Mouse (Mus musculus) MEL (cell line): ENCODE results near the gene Pomgnt1. TPM values are rescaled to one million over a fixed set of nuclear protein-coding genes. Genes with fewer than 3 reads are reported as not detected.

ENCODE experiments used
- DNase-seq: peaks from one replicate; pipeline ENCODE4 v3.0.0; 2011; ENCODE audit warnings: low read depth, low spot score
- H3K27ac ChIP-seq: 2 replicates; pipeline ENCODE4 v1.5.1; 2012; ENCODE audit warnings: low read depth, mild to moderate bottlenecking, control low read depth, low read length, moderate library complexity; ENCODE audit not compliant: control insufficient read depth
- H3K27me3 ChIP-seq, 2 experiments: fragments of 150-350 bp in 1 of 2; sonication (generic) in 1 of 2; 2 replicates each; pipeline ENCODE4 v1.6.1; 2012; ENCODE audit warnings: low read length in 2 of 2, mild to moderate bottlenecking in 2 of 2, improper control_type of control experiment in 1 of 2, moderate library complexity in 1 of 2; ENCODE audit not compliant: insufficient read depth in 2 of 2, control insufficient read depth in 1 of 2
- H3K36me3 ChIP-seq, 2 experiments: 2 replicates each; pipeline ENCODE4 v1.6.1; 2012 to 2014; ENCODE audit warnings: low read length in 2 of 2, improper control_type of control experiment in 1 of 2, inconsistent platforms in 1 of 2, mild to moderate bottlenecking in 1 of 2; ENCODE audit not compliant: insufficient read depth in 2 of 2, control insufficient read depth in 1 of 2
- H3K4me1 ChIP-seq, 2 experiments: fragments of 150-350 bp in 1 of 2; sonication (generic) in 1 of 2; 2 replicates each; pipeline ENCODE4 v1.6.1; 2012; ENCODE audit warnings: low read length in 2 of 2, improper control_type of control experiment in 1 of 2, mild to moderate bottlenecking in 1 of 2; ENCODE audit not compliant: insufficient read depth in 2 of 2, control insufficient read depth in 1 of 2
- H3K4me3 ChIP-seq, 2 experiments: fragments of 150-350 bp in 1 of 2; sonication (generic) in 1 of 2; 2 replicates each; pipeline ENCODE4 v1.5.1; 2012; ENCODE audit warnings: low read depth in 2 of 2, low read length in 2 of 2, mild to moderate bottlenecking in 2 of 2, moderate library complexity in 2 of 2, control low read depth in 1 of 2, improper control_type of control experiment in 1 of 2; ENCODE audit not compliant: control insufficient read depth in 1 of 2, insufficient read depth in 1 of 2
- H3K79me2 ChIP-seq: 2 replicates; pipeline ENCODE4 v1.6.1; 2012; ENCODE audit warnings: mild to moderate bottlenecking, low read length, moderate library complexity; ENCODE audit not compliant: control insufficient read depth, poor library complexity, insufficient read depth
- H3K9ac ChIP-seq: 2 replicates; pipeline ENCODE4 v1.6.1; 2012; ENCODE audit warnings: low read depth, mild to moderate bottlenecking, control low read depth, low read length, moderate library complexity; ENCODE audit not compliant: control insufficient read depth, poor library complexity, severe bottlenecking
- H3K9me3 ChIP-seq: fragments of 150-350 bp; sonication (generic); replicated peaks from 2 replicates; pipeline ENCODE4 v1.6.1; 2012; ENCODE audit warnings: mild to moderate bottlenecking, low read length, improper control_type of control experiment, moderate library complexity; ENCODE audit not compliant: insufficient read depth
- CTCF ChIP-seq, 3 experiments: IDR thresholded peaks in 2 of 3; conservative IDR thresholded peaks in 1 of 3; 2 replicates each; pipeline ENCODE4 v1.5.1; 2011 to 2012; ENCODE audit warnings: low read length in 3 of 3, low read depth in 2 of 3, mild to moderate bottlenecking in 2 of 3, improper control_type of control experiment in 1 of 3, inconsistent platforms in 1 of 3, mixed read lengths in 1 of 3, moderate library complexity in 1 of 3; ENCODE audit not compliant: control insufficient read depth in 1 of 3, insufficient read depth in 1 of 3, poor library complexity in 1 of 3, severe bottlenecking in 1 of 3
- E2F4 ChIP-seq: IDR thresholded peaks from 2 replicates; pipeline ENCODE4 v1.6.1; 2011; ENCODE audit warnings: low read depth, low read length, improper control_type of control experiment, borderline replicate concordance
- ELF1 ChIP-seq: IDR thresholded peaks from 2 replicates; pipeline ENCODE4 v1.6.1; 2014; ENCODE audit warnings: low read depth, mild to moderate bottlenecking, inconsistent platforms, low read length, improper control_type of control experiment, moderate library complexity
- EP300 ChIP-seq, 2 experiments: IDR thresholded peaks; 2 replicates each; pipeline ENCODE4 v1.6.1; 2011; ENCODE audit warnings: improper control_type of control experiment in 2 of 2, low read length in 2 of 2, low read depth in 1 of 2, mild to moderate bottlenecking in 1 of 2
- ETS1 ChIP-seq: IDR thresholded peaks from 2 replicates; pipeline ENCODE4 v1.6.1; 2012; ENCODE audit warnings: low read depth, mild to moderate bottlenecking, inconsistent platforms, low read length, improper control_type of control experiment, moderate library complexity
- GABPA ChIP-seq: IDR thresholded peaks from 2 replicates; pipeline ENCODE4 v1.6.1; 2012; ENCODE audit warnings: low read depth, mild to moderate bottlenecking, inconsistent platforms, low read length, improper control_type of control experiment, moderate library complexity
- GATA1 ChIP-seq: IDR thresholded peaks from 2 replicates; pipeline ENCODE4 v1.6.1; 2011; ENCODE audit warnings: low read depth, low read length, improper control_type of control experiment
- KAT2A ChIP-seq: conservative IDR thresholded peaks from 2 replicates; pipeline ENCODE4 v1.6.1; 2012; ENCODE audit warnings: low read depth, low read length, improper control_type of control experiment, inconsistent platforms
- MAFK ChIP-seq: IDR thresholded peaks from 2 replicates; pipeline ENCODE4 v1.6.1; 2011; ENCODE audit warnings: low read depth, mild to moderate bottlenecking, low read length, improper control_type of control experiment, borderline replicate concordance
- MAX ChIP-seq: IDR thresholded peaks from 2 replicates; pipeline ENCODE4 v1.6.1; 2011; ENCODE audit warnings: low read length, improper control_type of control experiment
- MEF2A ChIP-seq: IDR thresholded peaks from 2 replicates; pipeline ENCODE4 v1.6.1; 2014; ENCODE audit warnings: low read depth, mild to moderate bottlenecking, inconsistent platforms, low read length, improper control_type of control experiment; ENCODE audit not compliant: poor library complexity, insufficient replicate concordance, severe bottlenecking; ENCODE audit errors: extremely low read depth
- NELFE ChIP-seq: IDR thresholded peaks from 2 replicates; pipeline ENCODE4 v1.6.1; 2011; ENCODE audit warnings: low read depth, low read length, improper control_type of control experiment
- NRF1 ChIP-seq: IDR thresholded peaks from 2 replicates; pipeline ENCODE4 v1.6.1; 2014; ENCODE audit warnings: low read depth, mild to moderate bottlenecking, inconsistent platforms, low read length, improper control_type of control experiment, moderate library complexity; ENCODE audit not compliant: poor library complexity, insufficient read depth, severe bottlenecking
- POLR2A ChIP-seq, 2 experiments: IDR thresholded peaks; 2 replicates each; pipeline ENCODE4 v1.6.1; 2011 to 2012; ENCODE audit warnings: low read length in 2 of 2, mild to moderate bottlenecking in 2 of 2, control low read depth in 1 of 2, improper control_type of control experiment in 1 of 2, low read depth in 1 of 2, moderate library complexity in 1 of 2; ENCODE audit not compliant: control insufficient read depth in 1 of 2, insufficient read depth in 1 of 2, poor library complexity in 1 of 2
- SIN3A ChIP-seq: IDR thresholded peaks from 2 replicates; pipeline ENCODE4 v1.6.1; 2012; ENCODE audit warnings: low read length, improper control_type of control experiment, inconsistent platforms
- SMC3 ChIP-seq: IDR thresholded peaks from 2 replicates; pipeline ENCODE4 v1.6.1; 2011; ENCODE audit warnings: low read depth, low read length, improper control_type of control experiment
- TAL1 ChIP-seq: IDR thresholded peaks from 2 replicates; pipeline ENCODE4 v1.6.1; 2012; ENCODE audit warnings: mild to moderate bottlenecking, inconsistent platforms, low read length, moderate library complexity, mixed read lengths
- TCF12 ChIP-seq: IDR thresholded peaks from 2 replicates; pipeline ENCODE4 v1.6.1; 2014; ENCODE audit warnings: low read depth, mild to moderate bottlenecking, inconsistent platforms, low read length, improper control_type of control experiment, moderate library complexity
- UBTF ChIP-seq: IDR thresholded peaks from 2 replicates; pipeline ENCODE4 v1.6.1; 2012; ENCODE audit warnings: low read depth, mild to moderate bottlenecking, inconsistent platforms, low read length, improper control_type of control experiment, moderate library complexity, borderline replicate concordance; ENCODE audit not compliant: insufficient read depth
- USF2 ChIP-seq, 2 experiments: IDR thresholded peaks; 2 replicates each; pipeline ENCODE4 v1.6.1; 2011 to 2012; ENCODE audit warnings: improper control_type of control experiment in 2 of 2, low read length in 2 of 2, borderline replicate concordance in 1 of 2, inconsistent platforms in 1 of 2, low read depth in 1 of 2, mild to moderate bottlenecking in 1 of 2; ENCODE audit not compliant: insufficient read depth in 1 of 2
- ZC3H11A ChIP-seq: IDR thresholded peaks from 2 replicates; pipeline ENCODE4 v1.6.1; 2012; ENCODE audit warnings: low read depth, mild to moderate bottlenecking, inconsistent platforms, low read length, improper control_type of control experiment
- ZNF384 ChIP-seq: IDR thresholded peaks from 2 replicates; pipeline ENCODE4 v1.6.1; 2012; ENCODE audit warnings: low read depth, mild to moderate bottlenecking, inconsistent platforms, low read length, improper control_type of control experiment
- polyA plus RNA-seq, 2 experiments: library from polyadenylated mRNA; stranded (reverse) in 1 of 2; unstranded in 1 of 2; fragments of >175 nt in 1 of 2; fragments of >200 nt in 1 of 2; gene quantifications; 2 replicates each; pipeline versions ENCODE4 v1.2.1 to v1.2.4; 2012; ENCODE audit warnings: low replicate concordance in 2 of 2, low read depth in 1 of 2; ENCODE audit not compliant: insufficient read length in 2 of 2, insufficient read depth in 1 of 2, missing spikeins in 1 of 2
- total RNA-seq: library from RNA; depleted of rRNA; stranded (reverse); fragments of 300-350 nt; gene quantifications from 2 replicates; pipeline ENCODE4 v1.2.3, GENCODE M21; 2012

Gene Pomgnt1
- total and polyA plus RNA-seq, 3 experiments = 33.6 to 35.3 TPM; not detected in 1

- TF ChIP-seq NELFE (no peak), KAT2A (no peak), CTCF (IDR thresholded peaks at IDR 0.05 in 2 of 3, conservative IDR thresholded peaks at IDR 0.05 in 1 of 3; ENCODE audit: control insufficient read depth in 1 of 3, insufficient read depth in 1 of 3, low read depth in 2 of 3, low read length in 3 of 3, poor library complexity in 1 of 3, severe bottlenecking in 1 of 3) (peak; percentile 64 to 88 (median 76)), TCF12 (no peak), MEF2A (no peak), GATA1 (no peak), EP300 (IDR thresholded peaks at IDR 0.05; ENCODE audit: low read depth in 1 of 2, low read length in 2 of 2) (no peak), NRF1 (no peak), ZC3H11A (peak; percentile 80), UBTF (no peak), SMC3 (peak; percentile 82)
Observed at GRCm38 (mm10) chr4:116168617-116169352, 45.1 kb downstream of the Pomgnt1 start (continued).

DNA sequence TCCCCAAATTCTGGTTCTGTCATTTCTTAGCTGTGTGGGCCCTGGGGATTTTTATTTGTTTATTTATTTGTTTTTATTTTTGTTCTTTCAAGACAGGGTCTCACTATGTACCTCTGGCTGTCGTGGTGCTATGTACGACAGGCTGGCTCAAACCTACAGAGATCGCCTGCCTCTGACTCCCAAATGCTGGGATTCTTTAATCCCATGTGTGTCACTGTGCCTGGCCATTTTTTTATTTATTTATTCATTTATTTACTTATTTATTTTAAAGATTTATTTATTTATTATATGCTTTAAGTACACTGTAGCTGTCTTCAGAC lies 45.7 kb downstream of the Pomgnt1 start:
- H3K36me3 ChIP-seq = peaks cover 0 to 2% of the 10 kb centered on the region in 2 experiments; a peak in 1 of 4 replicates
- no peak for DNase-seq
- no peaks in the 10 kb centered on the region for H3K79me2 ChIP-seq

DNA sequence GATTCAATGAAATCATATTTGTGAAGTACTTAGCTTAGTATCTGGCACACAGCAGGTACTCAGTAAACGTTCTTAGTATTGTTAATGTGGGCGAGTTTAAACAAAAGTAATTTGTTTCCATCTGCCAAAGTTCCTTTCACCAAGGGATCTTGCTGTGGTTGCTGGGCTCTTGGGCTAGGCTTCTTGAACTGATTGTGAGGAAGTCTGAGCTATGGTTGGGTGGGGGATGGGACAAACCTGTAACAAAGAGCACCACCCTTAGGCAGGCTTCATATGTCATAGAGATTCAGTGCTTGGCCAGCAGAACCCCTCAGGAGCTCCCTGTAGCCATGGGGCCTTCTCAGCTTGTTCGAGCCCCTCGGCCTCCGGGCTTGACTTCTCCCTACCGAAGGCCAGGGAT lies 49.4 kb downstream of the Pomgnt1 start, which contains the start of the genes 1700042G07Rik and Gm49337:
1700042G07Rik (plus strand) TSS at position 301 of the 400 bp plus-strand sequence.
Gm49337 (plus strand) TSS at position 313 of the 400 bp plus-strand sequence.
- TF ChIP-seq GABPA (no peak), ELF1 (no peak), SIN3A (no peak), E2F4 (no peak), TAL1 (no peak), CTCF (IDR thresholded peaks at IDR 0.05 in 2 of 3, conservative IDR thresholded peaks at IDR 0.05 in 1 of 3; ENCODE audit: control insufficient read depth in 1 of 3, insufficient read depth in 1 of 3, low read depth in 2 of 3, low read length in 3 of 3, poor library complexity in 1 of 3, severe bottlenecking in 1 of 3) (no peak), EP300 (IDR thresholded peaks at IDR 0.05; ENCODE audit: low read depth in 1 of 2, low read length in 2 of 2) (no peak), UBTF (no peak), MAX (no peak), POLR2A (IDR thresholded peaks at IDR 0.05; ENCODE audit: control insufficient read depth in 1 of 2, insufficient read depth in 1 of 2, low read depth in 1 of 2, low read length in 2 of 2, poor library complexity in 1 of 2) (no peak), ETS1 (no peak)
- H3K9me3 ChIP-seq = no peaks in the 10 kb centered on the region
- no peak for DNase-seq
- no peaks in the 10 kb centered on the region for H3K27me3 ChIP-seq
- H3K4me1 ChIP-seq = peaks cover 2 to 25% of the 10 kb centered on the region in 2 experiments; a peak in 2 of 4 replicates
- no peak within 1 kb of the TSS for H3K4me3 ChIP-seq
- H3K36me3 ChIP-seq = peaks cover 0 to 13% of the 10 kb centered on the region in 2 experiments; a peak in 2 of 4 replicates
- H3K27ac ChIP-seq = no peak within 1 kb of the TSS
- H3K9ac ChIP-seq = no peak within 1 kb of the TSS
- H3K79me2 ChIP-seq = no peaks in the 10 kb centered on the region

More for the DNA sequence above, 45.7 kb downstream of the Pomgnt1 start:
- H3K4me1 ChIP-seq = 0 out of 4 replicates have a peak, but pooled peaks cover 0 to 3% of the 10 kb centered on the region in 2 experiments
- no peak overlapping the region for H3K27ac ChIP-seq
- no peaks in the 10 kb centered on the region for H3K27me3 ChIP-seq
- no peak for TF ChIP-seq ZNF384
- no peak for TF ChIP-seq SIN3A
- TF ChIP-seq ELF1 = no peak
- TF ChIP-seq MAFK = no peak
- no peak for TF ChIP-seq USF2 (IDR thresholded peaks at IDR 0.05; ENCODE audit: borderline replicate concordance in 1 of 2, insufficient read depth in 1 of 2, low read depth in 1 of 2, low read length in 2 of 2)
- no peak for TF ChIP-seq UBTF
- H3K4me3 ChIP-seq = no peak overlapping the region
- H3K9me3 ChIP-seq = no peaks in the 10 kb centered on the region
- H3K9ac ChIP-seq = no peak overlapping the region
